Mouse (Mus musculus): ENCODE results near the gene Nr1i2. TPM values are rescaled to one million over a fixed set of nuclear protein-coding genes. Genes with fewer than 3 reads are reported as not detected.
A peak's percentile ranks its signal among the peaks of the same experiment; 100 is the strongest.

The Nr1i2 gene
- total and polyA plus RNA-seq, 3 experiments = not detected

GRCm38 (mm10) chr16:38302367-38302766 lies 7.7 kb upstream of the Nr1i2 start (continued):
- no peak for TF ChIP-seq SIN3A (IDR thresholded peaks at IDR 0.05; ENCODE audit: low read length)
- no peak for TF ChIP-seq SMC3 (IDR thresholded peaks at IDR 0.05; ENCODE audit: low read depth, low read length)

DNA sequence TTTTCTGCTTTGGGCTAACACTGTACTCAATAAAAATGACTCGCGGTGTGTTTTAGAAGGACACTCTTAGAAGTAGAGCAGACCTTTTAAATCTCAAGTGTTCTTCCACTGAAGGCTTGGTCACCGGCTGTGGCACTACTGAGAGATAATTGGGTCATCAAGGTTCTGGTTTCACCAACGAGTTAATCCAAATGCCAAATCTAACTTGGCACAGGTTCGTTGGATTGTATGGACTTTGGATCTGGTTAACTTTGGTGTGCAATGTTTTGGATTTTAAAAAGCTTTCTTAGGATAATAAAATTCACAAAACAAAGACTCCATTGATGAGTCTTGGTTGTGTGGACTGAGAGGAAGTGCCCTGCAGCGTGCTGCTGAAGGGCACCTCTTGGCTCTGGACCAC lies 3.8 kb upstream of the Nr1i2 start:
- H3K9me3 ChIP-seq (replicated peaks; ENCODE audit: insufficient read depth, low read length) = no peaks in the 10 kb centered on the region
- no peak overlapping the region for H3K27ac ChIP-seq (ENCODE audit: control insufficient read depth, low read depth, low read length)
- no peak overlapping the region for H3K9ac ChIP-seq (ENCODE audit: control insufficient read depth, low read depth, low read length, poor library complexity, severe bottlenecking)
- no peak for DNase-seq (ENCODE audit: low read depth, low spot score)
- H3K4me3 ChIP-seq (ENCODE audit: control insufficient read depth in 1 of 2, insufficient read depth in 1 of 2, low read depth in 2 of 2, low read length in 2 of 2) = no peak overlapping the region
- no peaks in the 10 kb centered on the region for H3K79me2 ChIP-seq (ENCODE audit: control insufficient read depth, insufficient read depth, low read length, poor library complexity)
- H3K4me1 ChIP-seq (ENCODE audit: control insufficient read depth in 1 of 2, insufficient read depth in 2 of 2, low read length in 2 of 2) = no peaks in the 10 kb centered on the region
- H3K36me3 ChIP-seq (ENCODE audit: control insufficient read depth in 1 of 2, insufficient read depth in 2 of 2, low read length in 2 of 2) = no peaks in the 10 kb centered on the region
- peaks cover 2 to 11% of the 10 kb centered on the region in 2 experiments for H3K27me3 ChIP-seq (ENCODE audit: control insufficient read depth in 1 of 2, insufficient read depth in 2 of 2, low read length in 2 of 2)
- TF ChIP-seq BHLHE40 (IDR thresholded peaks at IDR 0.05; ENCODE audit: borderline replicate concordance, low read depth, low read length) = no peak

GRCm38 (mm10) chr16:38295349-38295930 lies 816 bp upstream of the Nr1i2 start:
- Histone ChIP-seq H3K79me2 (ENCODE audit: control insufficient read depth, insufficient read depth, low read length, poor library complexity) (no peaks in the 10 kb centered on the region), H3K4me1 (ENCODE audit: control insufficient read depth in 1 of 2, insufficient read depth in 2 of 2, low read length in 2 of 2) (no peaks in the 10 kb centered on the region), H3K27ac (ENCODE audit: control insufficient read depth, low read depth, low read length) (no peak overlapping the region), H3K9me3 (replicated peaks; ENCODE audit: insufficient read depth, low read length) (no peaks in the 10 kb centered on the region), H3K27me3 (ENCODE audit: control insufficient read depth in 1 of 2, insufficient read depth in 2 of 2, low read length in 2 of 2) (peaks cover 3 to 11% of the 10 kb centered on the region in 2 experiments), H3K9ac (ENCODE audit: control insufficient read depth, low read depth, low read length, poor library complexity, severe bottlenecking) (no peak overlapping the region), H3K4me3 (ENCODE audit: control insufficient read depth in 1 of 2, insufficient read depth in 1 of 2, low read depth in 2 of 2, low read length in 2 of 2) (no peak overlapping the region), H3K36me3 (ENCODE audit: control insufficient read depth in 1 of 2, insufficient read depth in 2 of 2, low read length in 2 of 2) (no peaks in the 10 kb centered on the region)
- peak; percentile 14 for DNase-seq (ENCODE audit: low read depth, low spot score)
- TF ChIP-seq GABPA (IDR thresholded peaks at IDR 0.05; ENCODE audit: low read depth, low read length) = no peak
- no peak for TF ChIP-seq RCOR1 (IDR thresholded peaks at IDR 0.05; ENCODE audit: low read depth, low read length)
- peak; percentile 49 for TF ChIP-seq RAD21 (IDR thresholded peaks at IDR 0.05; ENCODE audit: low read depth, low read length)
- TF ChIP-seq CTCF (IDR thresholded peaks at IDR 0.05 in 2 of 3, conservative IDR thresholded peaks at IDR 0.05 in 1 of 3; ENCODE audit: control insufficient read depth in 1 of 3, insufficient read depth in 1 of 3, low read depth in 2 of 3, low read length in 3 of 3, poor library complexity in 1 of 3, severe bottlenecking in 1 of 3) = peak; percentile 10 to 42 (median 17); a peak in 3 of 6 replicates
- peak; percentile 34 for TF ChIP-seq SMC3 (IDR thresholded peaks at IDR 0.05; ENCODE audit: low read depth, low read length)
- no peak for TF ChIP-seq MYB (IDR thresholded peaks at IDR 0.05; ENCODE audit: low read depth, low read length)

GRCm38 (mm10) chr16:38290151-38290550 lies 4.5 kb downstream of the Nr1i2 start:
- Histone ChIP-seq H3K4me3 (ENCODE audit: control insufficient read depth in 1 of 2, insufficient read depth in 1 of 2, low read depth in 2 of 2, low read length in 2 of 2) (no peak overlapping the region), H3K36me3 (ENCODE audit: control insufficient read depth in 1 of 2, insufficient read depth in 2 of 2, low read length in 2 of 2) (no peaks in the 10 kb centered on the region), H3K27me3 (ENCODE audit: control insufficient read depth in 1 of 2, insufficient read depth in 2 of 2, low read length in 2 of 2) (peaks cover 2 to 11% of the 10 kb centered on the region in 2 experiments; a peak in 3 of 4 replicates), H3K79me2 (ENCODE audit: control insufficient read depth, insufficient read depth, low read length, poor library complexity) (no peaks in the 10 kb centered on the region), H3K9ac (ENCODE audit: control insufficient read depth, low read depth, low read length, poor library complexity, severe bottlenecking) (no peak overlapping the region), H3K27ac (ENCODE audit: control insufficient read depth, low read depth, low read length) (no peak overlapping the region), H3K4me1 (ENCODE audit: control insufficient read depth in 1 of 2, insufficient read depth in 2 of 2, low read length in 2 of 2) (no peaks in the 10 kb centered on the region), H3K9me3 (replicated peaks; ENCODE audit: insufficient read depth, low read length) (no peaks in the 10 kb centered on the region)
- no peak for DNase-seq (ENCODE audit: low read depth, low spot score)
- TF ChIP-seq TCF12 (IDR thresholded peaks at IDR 0.05; ENCODE audit: low read depth, low read length) (no peak), ZC3H11A (IDR thresholded peaks at IDR 0.05; ENCODE audit: low read depth, low read length) (no peak), MYC (IDR thresholded peaks at IDR 0.05; ENCODE audit: low read depth, low read length) (no peak), USF1 (IDR thresholded peaks at IDR 0.05; ENCODE audit: low read depth, low read length) (no peak), MAX (IDR thresholded peaks at IDR 0.05; ENCODE audit: low read length) (no peak), TBP (IDR thresholded peaks at IDR 0.05; ENCODE audit: low read depth, low read length) (no peak), HCFC1 (IDR thresholded peaks at IDR 0.05; ENCODE audit: low read depth, low read length) (no peak), MXI1 (IDR thresholded peaks at IDR 0.05; ENCODE audit: low read depth, low read length) (no peak)

Data from MEL (cell line).